Mouse (Mus musculus): ENCODE data around the gene Syt15.
"Not testable (repeated sequence)": the region's sequence is repeated elsewhere in the genome, so short reads cannot be mapped to it uniquely, and the experiment has no call there.

The Syt15 gene

GRCm38 (mm10) chr14:34227981-34228380 is 8.6 kb downstream of the Syt15 start:
- no peak for DNase-seq (ENCODE audit: low spot score in 2 of 2)

- DNase-seq (ENCODE audit: low spot score in 2 of 2) = no peak
These were observed 9.6 kb downstream of the Syt15 start for GRCm38 (mm10) chr14:34228830-34229506.

GRCm38 (mm10) chr14:34232340-34232739 is 12.9 kb downstream of the Syt15 start:
- no peak for DNase-seq (ENCODE audit: low spot score in 2 of 2)

DNA sequence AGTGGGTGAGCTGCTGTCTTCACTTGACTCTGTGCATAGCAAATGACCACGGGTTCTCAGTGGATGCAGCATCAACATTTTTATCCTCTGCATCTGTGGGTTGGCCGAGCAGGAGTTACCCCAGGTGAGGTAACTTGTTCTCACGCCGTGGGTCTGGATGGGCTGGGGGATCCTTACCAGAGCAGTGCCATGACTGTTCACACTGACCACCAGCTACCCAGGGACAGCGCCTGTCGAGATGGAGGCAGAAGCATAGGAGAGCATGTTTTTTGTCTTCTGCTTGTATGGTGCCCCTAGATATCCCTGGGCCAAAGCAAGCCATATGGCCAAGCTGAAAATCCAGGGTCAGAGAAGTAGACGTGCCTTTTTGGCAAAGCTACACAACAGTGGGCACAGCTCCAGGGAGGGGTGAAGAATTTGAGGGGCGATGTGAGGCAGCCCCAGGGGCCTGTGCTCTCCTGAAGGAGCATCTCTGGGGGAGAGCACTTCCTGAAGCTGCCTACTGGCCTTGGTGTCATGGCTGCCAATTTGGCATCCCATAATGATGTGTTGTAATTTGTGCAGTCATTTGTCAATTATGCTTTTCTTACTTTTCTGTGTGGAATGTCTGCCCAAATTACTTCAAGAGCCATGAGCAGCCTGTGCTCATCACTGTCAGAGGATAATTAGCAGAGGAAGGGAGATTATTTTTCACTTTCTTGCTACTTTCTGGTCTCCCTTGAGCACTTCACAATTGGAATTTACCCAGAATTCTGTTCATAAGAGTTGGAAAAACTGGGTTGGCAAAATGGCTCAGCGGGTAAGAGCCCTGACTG is 13.7 kb downstream of the Syt15 start:
- DNase-seq (ENCODE audit: low spot score in 2 of 2) = peak in 1 of 2 experiments; percentile 12

- no peak for DNase-seq (ENCODE audit: low spot score in 2 of 2)
These were observed 14.5 kb downstream of the Syt15 start for GRCm38 (mm10) chr14:34233846-34234245.

DNA sequence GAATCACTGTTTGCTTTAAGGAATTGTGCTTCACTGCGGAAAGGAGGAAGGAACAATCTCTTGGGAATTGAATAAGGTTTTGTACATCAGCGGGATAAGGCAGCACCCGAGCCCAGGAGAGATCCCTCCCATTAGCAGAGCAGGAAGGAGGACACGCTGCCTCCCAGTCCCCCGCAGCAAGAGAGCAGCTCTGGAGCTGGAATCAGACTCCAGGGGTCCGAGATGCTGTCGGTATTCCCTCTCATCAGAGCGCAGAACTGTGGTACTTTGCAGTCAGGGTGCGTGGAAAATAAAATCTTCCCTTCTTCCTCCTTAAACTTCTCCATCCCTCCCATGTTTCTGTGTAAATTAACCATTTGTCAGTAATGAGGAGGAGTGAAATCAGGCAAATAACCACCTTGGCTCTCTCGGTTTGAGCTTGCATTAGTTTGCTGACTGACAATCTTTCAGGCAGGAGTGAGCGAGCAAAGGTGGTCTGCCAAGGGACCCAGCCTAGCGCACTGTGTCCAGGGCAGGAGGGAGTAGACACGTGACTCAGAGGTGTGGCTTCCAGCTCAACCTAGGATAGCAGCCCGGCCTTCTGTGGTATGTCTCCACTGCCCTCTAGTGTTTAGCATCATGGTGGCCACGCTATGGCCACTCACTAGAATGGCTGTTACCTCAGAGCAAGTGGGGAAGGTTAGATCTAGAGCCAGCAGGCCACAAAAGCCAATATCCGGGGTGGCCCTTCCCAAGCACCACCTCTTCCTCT is 15.4 kb downstream of the Syt15 start:
- peak; percentile 70 to 74 for DNase-seq (ENCODE audit: low spot score in 2 of 2)

DNA sequence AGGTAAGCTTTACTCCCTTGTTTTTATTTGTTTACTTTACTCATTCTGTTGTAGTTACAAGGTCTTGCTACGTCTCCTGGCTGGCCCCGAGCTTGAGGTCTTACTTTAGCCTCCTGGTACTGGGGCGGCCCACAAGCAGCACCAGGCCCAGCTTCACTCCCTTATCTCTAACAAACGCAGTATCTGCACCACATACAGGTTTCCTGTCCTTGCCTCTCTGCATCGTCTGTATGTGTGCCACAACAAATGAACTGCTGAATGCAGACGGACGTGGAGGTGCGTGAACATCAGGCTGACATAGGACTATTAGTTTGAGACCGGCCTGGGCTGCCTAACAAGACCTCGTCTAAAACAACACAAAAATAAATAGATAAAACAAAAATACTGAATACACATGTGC is 20.9 kb downstream of the Syt15 start:
- no peak for DNase-seq (ENCODE audit: low spot score in 2 of 2)

DNA sequence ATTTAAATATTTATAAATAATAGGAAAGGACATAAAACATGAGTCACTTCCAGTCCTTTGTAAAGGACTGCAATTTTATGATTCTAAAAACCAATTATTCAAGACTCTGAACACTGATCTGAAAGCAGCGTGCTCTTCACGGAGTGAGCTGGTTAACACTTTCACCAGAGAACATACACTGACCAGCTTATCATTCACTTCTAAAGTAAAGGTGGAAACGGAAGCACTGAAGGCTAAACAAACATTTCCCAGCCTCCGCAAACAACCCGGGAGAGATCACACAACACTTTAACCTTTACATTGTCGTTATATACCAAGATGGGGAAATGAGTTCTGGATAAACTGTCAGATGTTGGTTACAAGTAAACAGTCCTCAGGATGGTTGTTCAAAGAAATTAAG is 21.3 kb downstream of the Syt15 start:
- DNase-seq (ENCODE audit: low spot score in 2 of 2) = no peak

DNA sequence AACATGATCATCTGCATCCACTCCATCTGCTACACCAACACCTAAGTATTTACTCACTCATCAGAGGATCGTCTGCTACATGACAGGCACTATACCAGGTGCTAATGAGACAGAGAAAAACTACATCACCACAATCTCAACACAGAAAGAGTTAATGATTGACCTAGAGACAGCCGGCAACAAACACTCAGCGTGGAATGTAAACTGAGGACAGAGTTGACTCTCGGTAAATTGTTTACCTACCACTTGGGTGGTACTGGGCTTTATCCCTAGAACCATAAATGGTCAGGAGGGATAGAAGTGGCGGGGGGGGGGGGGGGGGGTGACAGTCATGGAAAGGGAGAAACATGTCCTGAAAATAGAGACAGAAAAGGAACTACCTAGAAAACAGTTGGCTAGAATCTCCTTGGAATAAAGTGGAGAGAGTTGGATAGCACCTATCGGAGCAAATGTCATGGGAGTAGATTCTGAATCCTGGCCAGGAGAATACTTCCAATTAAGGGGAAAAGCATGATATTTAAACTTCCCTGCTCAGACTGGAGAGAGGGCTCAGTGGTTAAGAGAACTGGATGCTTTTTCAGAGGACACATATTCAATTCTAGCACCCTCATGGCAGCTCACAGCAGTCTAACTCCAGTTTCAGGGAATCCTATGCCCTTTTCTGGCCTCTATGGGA is 33.2 kb downstream of the Syt15 start:
- no peak for DNase-seq (ENCODE audit: low spot score in 2 of 2)

GRCm38 (mm10) chr14:34253261-34253660 is 33.9 kb downstream of the Syt15 start:
- DNase-seq (ENCODE audit: low spot score in 2 of 2) = peak; percentile 11 to 38

DNA sequence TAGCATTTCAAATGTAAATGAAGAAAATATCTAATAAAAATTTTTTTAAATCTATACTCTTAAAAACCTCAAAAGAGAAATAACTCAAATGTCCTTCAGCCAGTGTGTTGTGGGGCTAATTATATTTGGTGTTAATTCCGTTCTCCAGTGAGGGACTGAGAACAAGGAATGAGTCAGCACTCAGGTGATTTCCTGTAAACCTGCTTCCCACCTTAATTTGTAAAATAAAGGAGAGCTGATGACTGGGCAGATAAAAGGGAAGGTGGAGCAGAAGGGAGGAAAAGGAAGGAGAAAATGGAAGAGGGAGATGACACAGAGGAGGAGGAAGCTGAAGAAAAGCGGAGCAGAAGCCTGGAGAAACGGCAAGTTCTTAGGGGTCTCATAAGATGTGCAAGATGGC is 39.1 kb downstream of the Syt15 start:
- not testable (repeated sequence) for DNase-seq (ENCODE audit: low spot score in 2 of 2)

- DNase-seq (ENCODE audit: low spot score in 2 of 2) = no peak
These were observed 48.7 kb downstream of the Syt15 start for GRCm38 (mm10) chr14:34268046-34268445.

- DNase-seq (ENCODE audit: low spot score in 2 of 2) = no peak
These were observed 53.9 kb downstream of the Syt15 start for GRCm38 (mm10) chr14:34273280-34273679.

- no peak for DNase-seq (ENCODE audit: low spot score in 2 of 2)
These were observed 54.7 kb downstream of the Syt15 start for GRCm38 (mm10) chr14:34274141-34274540.

GRCm38 (mm10) chr14:34275225-34275624 is 55.8 kb downstream of the Syt15 start:
- DNase-seq (ENCODE audit: low spot score in 2 of 2) = no peak

DNA sequence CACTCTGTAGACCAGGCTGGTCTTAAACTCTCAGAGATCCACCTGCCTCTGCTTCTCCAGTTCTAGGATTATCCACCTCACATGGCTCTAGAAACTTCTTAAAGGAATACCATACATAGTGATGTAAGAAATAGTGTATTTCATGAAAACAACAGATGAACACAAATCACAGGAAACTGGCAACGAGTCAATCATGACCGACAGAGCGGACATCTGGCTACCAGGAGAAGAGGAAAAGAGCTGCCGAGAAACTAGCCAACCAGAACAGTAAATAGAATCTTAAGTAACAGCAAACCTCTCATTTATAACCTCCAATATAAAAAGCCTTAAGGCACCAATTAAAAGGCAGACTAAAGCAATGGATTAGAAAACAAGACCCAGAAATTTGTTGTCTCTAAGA is 60.3 kb downstream of the Syt15 start:
- no peak for DNase-seq (ENCODE audit: low spot score in 2 of 2)
